Mouse (Mus musculus) stomach, embryonic 15.5 days (tissue): Measurements from ENCODE around the gene Pdzd2. TPM values are rescaled to one million over a fixed set of nuclear protein-coding genes. Genes with fewer than 3 reads are reported as not detected.

Source experiments
- ATAC-seq: fragments of 200-750 bp; cut with Nextera tagmentation; 2 replicates; pipeline ENCODE4 v1.8.0; 2017; ENCODE audit warnings: low read depth, moderate number of reproducible peaks, moderate TSS enrichment; ENCODE audit not compliant: insufficient read depth, low FRiP score
- H3K27ac ChIP-seq: fragments of 300-500 bp; sonication (generic); 2 replicates; pipeline ENCODE4 v1.5.1; 2015; ENCODE audit warnings: mild to moderate bottlenecking, inconsistent platforms
- H3K27me3 ChIP-seq: fragments of 300-500 bp; sonication (generic); replicated peaks from 2 replicates; pipeline ENCODE4 v1.6.1; 2015; ENCODE audit warnings: inconsistent platforms
- H3K36me3 ChIP-seq: fragments of 300-500 bp; sonication (generic); 2 replicates; pipeline ENCODE4 v1.6.1; 2015; ENCODE audit warnings: inconsistent platforms
- H3K4me1 ChIP-seq: fragments of 300-500 bp; sonication (generic); 2 replicates; pipeline ENCODE4 v1.6.1; 2015; ENCODE audit warnings: inconsistent platforms
- H3K4me2 ChIP-seq: fragments of 300-500 bp; sonication (generic); 2 replicates; pipeline ENCODE4 v1.6.1; 2015; ENCODE audit warnings: mild to moderate bottlenecking, inconsistent platforms
- H3K4me3 ChIP-seq: fragments of 300-500 bp; sonication (generic); replicated peaks from 2 replicates; pipeline ENCODE4 v1.5.1; 2015; ENCODE audit warnings: inconsistent platforms
- H3K9ac ChIP-seq: fragments of 300-500 bp; sonication (generic); 2 replicates; pipeline ENCODE4 v1.6.1; 2015; ENCODE audit warnings: inconsistent platforms
- H3K9me3 ChIP-seq: fragments of 300-500 bp; sonication (generic); 2 replicates; pipeline ENCODE4 v1.6.1; 2016; ENCODE audit warnings: inconsistent platforms
- WGBS: fragments of 180-500 bp; shearing (Covaris S2); methylation state at CpG from one replicate; pipeline ENCODE4 v1.1.7; 2015; 5-methylcytosine and 5-hydroxymethylcytosine counted together
- polyA plus RNA-seq: library from polyadenylated mRNA; unstranded; fragments of >200 nt; fragmentation: Nextera tagmentation; extraction: Ambion mirVana; gene quantifications from 2 replicates; pipeline ENCODE4 v1.2.1, GENCODE M21; 2015

Pdzd2 gene
- 26.9 and 28.3 TPM in 2 replicates for polyA plus RNA-seq

DNA sequence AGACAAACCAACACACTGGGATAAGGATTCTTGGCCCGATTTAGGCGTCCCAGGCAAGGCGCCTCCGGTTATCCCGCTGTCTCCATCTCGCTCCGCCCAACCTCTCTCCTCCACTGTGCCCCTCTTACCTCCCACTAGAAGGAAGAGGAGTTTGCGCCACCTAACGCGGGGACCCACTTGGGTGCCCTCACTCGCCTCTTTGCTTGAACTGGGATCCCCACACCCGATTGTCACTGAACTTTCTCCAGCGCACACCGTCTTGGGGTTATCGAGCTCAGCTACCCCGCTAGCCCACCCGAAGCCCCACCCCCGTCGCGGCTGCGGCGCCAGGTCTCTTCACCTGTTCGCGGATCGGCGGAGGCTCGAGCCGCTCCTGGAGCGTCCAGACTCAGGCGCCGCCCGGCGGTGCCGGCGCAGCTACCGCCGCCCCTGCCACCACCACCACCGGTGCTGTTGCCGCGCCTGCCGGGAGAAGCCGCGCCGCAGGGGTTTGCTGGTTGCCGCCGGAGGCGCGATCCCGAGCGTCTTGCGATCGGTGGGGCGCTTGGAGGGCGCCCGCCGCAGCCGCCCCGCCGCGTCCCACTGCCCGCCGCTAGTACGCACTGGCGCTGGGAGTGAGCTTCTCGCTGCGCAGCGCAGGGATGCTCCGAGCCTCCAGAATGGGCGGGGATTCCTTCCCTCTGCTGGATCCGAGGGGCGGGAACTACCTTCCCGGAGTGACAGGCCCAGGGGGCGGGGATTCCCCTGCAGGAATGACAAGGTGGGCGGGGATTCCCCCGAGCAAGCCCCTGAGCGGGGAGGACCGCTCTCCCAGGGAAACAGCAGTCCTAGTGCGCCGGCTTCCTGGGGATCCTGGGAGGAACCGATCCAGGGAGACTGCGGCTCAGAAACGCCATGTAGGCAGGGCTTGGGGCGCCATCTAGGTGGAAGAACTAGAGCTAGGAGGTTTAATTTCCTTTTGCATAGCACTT lies at the start of gene Pdzd2:
Gene Pdzd2, minus strand, starts transcription at position 648 of the 971 bp plus-strand sequence.
- peak within 1 kb of the TSS; percentile 55; the same call in 1 of the 2 replicates for H3K27ac ChIP-seq
- H3K27me3 ChIP-seq, result peaks cover 13% of the 10 kb centered on the region; the same call in 1 of the 2 replicates
- peak within 1 kb of the TSS; percentile 91 for H3K4me2 ChIP-seq
- H3K4me1 ChIP-seq, result peaks cover 9% of the 10 kb centered on the region
- WGBS, result under 1% methylated on average over 80 of the region's 83 CpGs
- H3K4me3 ChIP-seq, result peak within 1 kb of the TSS; percentile 61
- H3K36me3 ChIP-seq, result no peaks in the 10 kb centered on the region
- no peaks in the 10 kb centered on the region for H3K9me3 ChIP-seq
- H3K9ac ChIP-seq, result peak within 1 kb of the TSS; percentile 29
- peak; percentile 97 for ATAC-seq

GRCm38 (mm10) chr15:12789406-12789867 lies 49.7 kb upstream of the Pdzd2 start:
- H3K9ac ChIP-seq, result no peak overlapping the region
- peak overlapping the region; percentile 31; the same call in 1 of the 2 replicates for H3K4me2 ChIP-seq
- peak overlapping the region; percentile 6 for H3K27ac ChIP-seq
- H3K4me3 ChIP-seq, result no peak overlapping the region
- H3K4me1 ChIP-seq, result peaks cover 5% of the 10 kb centered on the region; the same call in 1 of the 2 replicates
- no peaks in the 10 kb centered on the region for H3K36me3 ChIP-seq
- 15% methylated on average over 10 of the region's 10 CpGs for WGBS
- ATAC-seq, result peak; percentile 89
- no peaks in the 10 kb centered on the region for H3K27me3 ChIP-seq
- H3K9me3 ChIP-seq, result no peaks in the 10 kb centered on the region

DNA sequence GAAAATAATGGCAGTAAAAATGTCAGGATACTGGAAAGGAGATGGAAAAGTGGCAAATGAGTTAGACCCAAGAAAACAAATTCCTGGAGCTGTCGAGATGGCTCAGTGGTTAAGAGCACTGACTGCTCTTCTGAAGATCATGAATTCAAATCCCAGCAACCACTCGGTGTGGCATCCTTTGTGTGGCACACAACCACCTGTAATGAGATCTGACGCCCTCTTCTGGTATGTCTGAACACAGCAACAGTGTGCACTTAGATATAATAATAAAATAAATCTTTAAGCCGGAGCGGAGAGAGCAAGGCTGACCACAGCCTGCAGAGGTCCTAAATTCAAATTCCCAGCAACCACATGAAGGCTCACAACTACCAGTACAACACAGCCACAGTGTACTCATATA lies 48.8 kb upstream of the Pdzd2 start:
- Histone ChIP-seq H3K27ac (no peak overlapping the region), H3K9me3 (no peaks in the 10 kb centered on the region)
- 76% methylated on average over 5 of the region's 5 CpGs for WGBS

DNA sequence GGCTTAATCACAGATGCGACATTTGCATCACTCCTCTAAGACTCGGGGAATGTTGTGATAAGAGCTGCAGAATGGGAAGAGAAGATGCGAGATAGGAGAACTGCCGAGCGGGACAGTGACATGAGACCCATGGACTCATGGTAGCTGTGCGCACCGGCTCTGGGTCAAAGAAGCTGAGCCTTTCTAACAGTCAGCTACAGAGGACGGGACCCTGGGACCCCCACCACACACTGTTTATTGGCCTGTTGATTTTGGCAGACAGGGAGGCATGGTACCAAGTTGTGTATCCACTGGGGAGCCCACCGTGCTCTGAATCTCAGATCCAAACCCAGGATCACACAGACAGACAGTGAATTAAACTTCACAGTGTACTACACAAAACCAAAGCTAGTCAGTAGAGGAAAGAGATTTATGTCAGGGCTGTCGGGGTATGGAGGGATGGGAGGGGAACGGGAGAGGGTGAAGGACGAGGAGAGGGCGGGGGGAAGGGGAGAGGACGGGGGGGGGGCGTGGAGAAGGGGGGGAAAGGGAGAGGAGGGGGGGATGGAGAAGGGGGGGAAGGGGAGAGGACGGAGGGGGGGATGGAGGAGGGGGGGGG lies 42.1 kb upstream of the Pdzd2 start:
- Histone ChIP-seq H3K4me3 (no peak overlapping the region), H3K9ac (no peak overlapping the region), H3K4me2 (no peak overlapping the region), H3K4me1 (no peaks in the 10 kb centered on the region), H3K27ac (no peak overlapping the region), H3K36me3 (no peaks in the 10 kb centered on the region), H3K27me3 (no peaks in the 10 kb centered on the region), H3K9me3 (no peaks in the 10 kb centered on the region)
- 53% methylated on average over 12 of the region's 16 CpGs for WGBS
- ATAC-seq, result no peak

More for the DNA sequence above, 48.8 kb upstream of the Pdzd2 start:
- H3K4me3 ChIP-seq, result no peak overlapping the region
- no peak overlapping the region for H3K4me2 ChIP-seq
- no peak for ATAC-seq
- no peaks in the 10 kb centered on the region for H3K36me3 ChIP-seq
- no peak overlapping the region for H3K9ac ChIP-seq
- H3K27me3 ChIP-seq, result no peaks in the 10 kb centered on the region
- H3K4me1 ChIP-seq, result peaks cover 5% of the 10 kb centered on the region; the same call in 1 of the 2 replicates

GRCm38 (mm10) chr15:12781296-12781695 lies 41.6 kb upstream of the Pdzd2 start:
- no peak overlapping the region for H3K27ac ChIP-seq
- ATAC-seq, result no peak
- WGBS, result 70% methylated on average over 6 of the region's 6 CpGs
- no peaks in the 10 kb centered on the region for H3K36me3 ChIP-seq
- no peak overlapping the region for H3K4me3 ChIP-seq
- no peaks in the 10 kb centered on the region for H3K27me3 ChIP-seq
- H3K4me2 ChIP-seq, result no peak overlapping the region
- no peak overlapping the region for H3K9ac ChIP-seq
- H3K9me3 ChIP-seq, result no peaks in the 10 kb centered on the region
- no peaks in the 10 kb centered on the region for H3K4me1 ChIP-seq

DNA sequence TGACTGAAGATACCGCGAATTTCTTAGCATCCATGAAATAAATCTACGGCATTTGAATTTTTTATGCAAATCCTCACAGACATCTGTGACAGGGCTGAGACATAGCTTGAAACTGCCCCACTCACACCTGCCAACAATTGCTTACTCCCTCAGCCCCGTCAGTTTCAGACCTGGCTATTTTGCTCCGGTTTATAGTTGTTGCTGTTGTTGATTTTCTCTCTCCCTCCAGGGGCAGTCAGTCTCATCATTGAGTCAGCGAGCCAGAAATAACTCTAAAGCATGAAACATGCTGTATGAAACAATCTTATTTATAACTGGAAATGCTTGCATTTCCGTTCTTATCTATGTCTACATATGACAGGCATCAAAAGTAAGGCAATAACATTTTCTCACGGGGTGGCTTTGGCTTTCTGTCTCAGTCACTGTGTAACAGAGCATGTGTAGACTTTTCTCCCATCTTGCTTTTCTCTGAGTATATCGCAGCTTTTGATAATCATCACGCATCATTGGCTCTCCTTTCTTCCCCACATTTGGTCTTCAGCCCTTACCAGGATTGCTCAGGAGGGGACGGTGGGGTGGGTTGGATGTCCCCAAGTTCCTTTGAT lies 34.5 kb upstream of the Pdzd2 start:
- Histone ChIP-seq H3K9me3 (no peaks in the 10 kb centered on the region), H3K4me3 (no peak overlapping the region), H3K9ac (no peak overlapping the region), H3K4me1 (no peaks in the 10 kb centered on the region), H3K27ac (no peak overlapping the region), H3K36me3 (no peaks in the 10 kb centered on the region), H3K27me3 (no peaks in the 10 kb centered on the region), H3K4me2 (no peak overlapping the region)
- 78% methylated on average over 11 of the region's 11 CpGs for WGBS
- no peak for ATAC-seq

- no peaks in the 10 kb centered on the region for H3K27me3 ChIP-seq
- H3K27ac ChIP-seq, result no peak overlapping the region
- H3K36me3 ChIP-seq, result no peaks in the 10 kb centered on the region
- no peak overlapping the region for H3K9ac ChIP-seq
- no peak overlapping the region for H3K4me2 ChIP-seq
- ATAC-seq, result no peak
- 74% methylated on average over 7 of the region's 7 CpGs for WGBS
- no peak overlapping the region for H3K4me3 ChIP-seq
- H3K9me3 ChIP-seq, result no peaks in the 10 kb centered on the region
- H3K4me1 ChIP-seq, result no peaks in the 10 kb centered on the region
These were observed 31.2 kb upstream of the Pdzd2 start for GRCm38 (mm10) chr15:12770958-12771357.

DNA sequence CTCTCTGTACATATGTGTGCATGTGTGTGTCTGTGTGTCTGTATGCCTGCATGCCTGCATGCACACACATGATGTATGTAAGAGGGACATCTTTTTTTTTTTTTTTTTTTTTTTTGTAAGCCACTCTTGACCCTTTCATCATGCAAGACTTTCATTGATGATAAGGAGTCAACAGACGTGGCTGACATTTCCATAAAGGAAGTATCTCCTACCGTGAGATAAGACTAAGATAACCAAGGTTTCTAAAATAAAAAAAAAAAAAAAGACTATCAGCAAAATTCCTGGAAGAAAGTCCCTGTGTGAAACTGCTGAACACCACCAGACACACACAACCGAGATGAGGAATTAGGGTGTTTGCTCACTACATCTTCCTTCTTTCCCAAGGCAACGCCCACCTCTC lies 27.1 kb upstream of the Pdzd2 start:
- no peak for ATAC-seq
- WGBS, result 59% methylated on average over 4 of the region's 4 CpGs
- Histone ChIP-seq H3K36me3 (no peaks in the 10 kb centered on the region), H3K27me3 (no peaks in the 10 kb centered on the region), H3K4me1 (no peaks in the 10 kb centered on the region), H3K27ac (no peak overlapping the region), H3K4me3 (no peak overlapping the region), H3K9ac (no peak overlapping the region), H3K4me2 (no peak overlapping the region), H3K9me3 (no peaks in the 10 kb centered on the region)

DNA sequence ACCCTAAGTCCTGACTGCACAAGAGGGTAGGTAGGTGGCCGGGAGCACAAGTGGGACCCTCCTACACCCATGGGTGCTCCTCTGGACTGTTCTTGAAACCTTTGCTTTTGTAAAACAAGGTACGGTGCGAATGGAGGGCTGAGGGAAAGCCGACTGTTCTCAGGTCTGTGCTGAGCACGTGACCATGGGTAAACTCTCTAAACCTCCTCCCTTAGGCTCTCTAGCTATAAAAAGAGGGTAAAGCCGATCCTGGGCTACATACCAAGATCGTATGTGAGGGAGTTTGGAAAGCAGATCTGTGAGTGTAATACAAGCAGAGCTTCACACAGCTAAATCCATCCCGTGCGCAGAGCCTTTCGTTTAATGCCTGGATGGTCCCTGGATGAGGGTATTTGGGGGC lies 23.4 kb upstream of the Pdzd2 start:
- H3K27me3 ChIP-seq, result no peaks in the 10 kb centered on the region
- no peaks in the 10 kb centered on the region for H3K4me1 ChIP-seq
- H3K4me3 ChIP-seq, result no peak overlapping the region
- H3K27ac ChIP-seq, result no peak overlapping the region
- no peak overlapping the region for H3K9ac ChIP-seq
- WGBS, result 72% methylated on average over 10 of the region's 10 CpGs
- no peaks in the 10 kb centered on the region for H3K9me3 ChIP-seq
- H3K36me3 ChIP-seq, result no peaks in the 10 kb centered on the region
- no peak for ATAC-seq
- H3K4me2 ChIP-seq, result no peak overlapping the region

DNA sequence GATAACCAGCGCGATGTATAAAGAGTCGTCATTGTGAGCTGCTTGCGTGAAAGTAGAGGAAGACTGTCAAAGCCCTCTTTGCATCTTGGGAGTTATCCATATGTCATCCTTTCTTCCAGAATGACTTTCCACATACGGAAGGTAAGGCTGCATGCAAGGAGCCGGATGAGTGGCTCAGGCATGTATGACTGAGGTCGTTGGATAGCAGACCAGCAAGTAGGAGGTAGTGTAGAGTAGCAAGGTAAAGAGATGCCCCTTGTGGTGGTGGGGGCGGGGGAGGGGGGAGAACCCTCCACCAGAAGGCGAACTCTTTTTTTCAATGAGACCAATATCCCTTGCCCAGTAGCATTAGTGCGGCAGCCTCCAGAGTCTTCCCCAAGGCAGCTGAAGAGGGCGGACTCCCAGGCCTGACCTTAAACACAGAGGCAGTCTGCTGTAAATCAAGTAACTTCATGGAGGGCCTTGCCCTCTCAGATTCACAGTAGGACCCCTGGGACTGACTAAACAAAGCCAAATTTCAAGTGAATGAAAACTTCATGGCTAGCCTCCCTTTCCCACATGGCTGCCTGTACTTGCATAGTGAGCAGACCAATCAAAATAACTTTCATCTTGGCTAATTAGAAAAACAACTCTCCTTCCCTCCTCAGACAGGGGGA lies 22.7 kb upstream of the Pdzd2 start:
- no peaks in the 10 kb centered on the region for H3K36me3 ChIP-seq
- no peak overlapping the region for H3K4me3 ChIP-seq
- H3K27ac ChIP-seq, result no peak overlapping the region
- ATAC-seq, result no peak
- H3K4me1 ChIP-seq, result no peaks in the 10 kb centered on the region
- no peaks in the 10 kb centered on the region for H3K27me3 ChIP-seq
- 75% methylated on average over 11 of the region's 11 CpGs for WGBS
- no peak overlapping the region for H3K9ac ChIP-seq
- no peak overlapping the region for H3K4me2 ChIP-seq
- H3K9me3 ChIP-seq, result no peaks in the 10 kb centered on the region

DNA sequence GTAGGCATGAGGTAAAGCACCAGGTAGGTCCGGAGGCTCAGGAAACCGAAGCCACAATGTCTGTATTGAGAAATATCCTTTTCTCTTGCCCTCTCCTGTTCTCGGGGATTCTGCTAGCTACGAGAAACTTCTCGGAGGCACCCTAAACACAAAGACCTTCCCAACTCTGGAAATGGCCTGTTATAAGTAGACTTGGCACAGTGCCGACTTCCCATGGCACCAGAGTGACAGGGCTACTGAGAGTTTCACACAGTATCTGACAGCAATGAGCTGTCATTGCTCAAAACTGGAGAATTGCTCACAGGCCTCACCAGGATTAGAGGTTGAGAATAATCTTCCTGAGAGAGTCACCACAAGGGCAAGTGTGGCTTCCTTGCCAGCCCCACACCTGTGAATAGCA lies 21.0 kb upstream of the Pdzd2 start:
- Histone ChIP-seq H3K27ac (no peak overlapping the region), H3K4me2 (no peak overlapping the region), H3K4me3 (no peak overlapping the region), H3K27me3 (no peaks in the 10 kb centered on the region), H3K9ac (no peak overlapping the region), H3K9me3 (no peaks in the 10 kb centered on the region), H3K4me1 (no peaks in the 10 kb centered on the region), H3K36me3 (no peaks in the 10 kb centered on the region)
- ATAC-seq, result no peak
- 86% methylated on average over 6 of the region's 6 CpGs for WGBS
